Mouse (Mus musculus): ENCODE data around the gene Pdpr. TPM values are rescaled to one million over a fixed set of nuclear protein-coding genes. Genes with fewer than 3 reads are reported as not detected.
"Not testable (repeated sequence)": the region's sequence is repeated elsewhere in the genome, so short reads cannot be mapped to it uniquely, and the experiment has no call there.

Gene Pdpr
- polyA plus RNA-seq, 1 experiment from 2014 or later = 10.3 TPM

- 36% methylated on average over 6 of the region's 6 CpGs for WGBS
- no peaks in the 10 kb centered on the region for H3K4me1 ChIP-seq (ENCODE audit: control insufficient read depth, insufficient read depth, low read length)
These were observed 14.6 kb upstream of the Pdpr start for GRCm38 (mm10) chr8:111079861-111080271.

GRCm38 (mm10) chr8:111081580-111082258 lies 12.7 kb upstream of the Pdpr start:
- Histone ChIP-seq H3K4me2 (ENCODE audit: low read depth, low read length) (no peak overlapping the region), H3K4me1 (ENCODE audit: control insufficient read depth, insufficient read depth, low read length) (no peaks in the 10 kb centered on the region), H3K9ac (ENCODE audit: low read length) (no peak overlapping the region), H3K27me3 (ENCODE audit: control insufficient read depth, insufficient read depth, low read length) (no peaks in the 10 kb centered on the region), H3K4me3 (ENCODE audit: low read length) (no peak overlapping the region), H3K27ac (ENCODE audit: low read length) (no peak overlapping the region), H3K9me3 (replicated peaks; ENCODE audit: control insufficient read depth, low read length) (no peaks in the 10 kb centered on the region), H3K36me3 (ENCODE audit: control insufficient read depth, insufficient read depth) (no peaks in the 10 kb centered on the region)
- ATAC-seq (replicated peaks; ENCODE audit: extremely low read depth, insufficient read depth, low FRiP score) = no peak
- WGBS = 67% methylated on average over 12 of the region's 12 CpGs

More at GRCm38 (mm10) chr8:111079861-111080271, 14.6 kb upstream of the Pdpr start:
- Histone ChIP-seq H3K9ac (ENCODE audit: low read length) (no peak overlapping the region), H3K27me3 (ENCODE audit: control insufficient read depth, insufficient read depth, low read length) (no peaks in the 10 kb centered on the region), H3K36me3 (ENCODE audit: control insufficient read depth, insufficient read depth) (no peaks in the 10 kb centered on the region), H3K9me3 (replicated peaks; ENCODE audit: control insufficient read depth, low read length) (no peaks in the 10 kb centered on the region), H3K4me3 (ENCODE audit: low read length) (no peak overlapping the region), H3K4me2 (ENCODE audit: low read depth, low read length) (no peak overlapping the region), H3K27ac (ENCODE audit: low read length) (no peak overlapping the region)
- no peak for ATAC-seq (replicated peaks; ENCODE audit: extremely low read depth, insufficient read depth, low FRiP score)

GRCm38 (mm10) chr8:111083936-111084335 lies 10.5 kb upstream of the Pdpr start:
- not testable (repeated sequence) for H3K27me3 ChIP-seq (ENCODE audit: control insufficient read depth, insufficient read depth, low read length); H3K27ac ChIP-seq (ENCODE audit: low read length); H3K9me3 ChIP-seq (replicated peaks; ENCODE audit: control insufficient read depth, low read length); H3K4me2 ChIP-seq (ENCODE audit: low read depth, low read length); H3K36me3 ChIP-seq (ENCODE audit: control insufficient read depth, insufficient read depth); H3K9ac ChIP-seq (ENCODE audit: low read length); H3K4me1 ChIP-seq (ENCODE audit: control insufficient read depth, insufficient read depth, low read length); ATAC-seq (replicated peaks; ENCODE audit: extremely low read depth, insufficient read depth, low FRiP score); H3K4me3 ChIP-seq (ENCODE audit: low read length)
- WGBS = 73% methylated on average over 5 of the region's 5 CpGs

GRCm38 (mm10) chr8:111090126-111090525 lies 4.3 kb upstream of the Pdpr start:
- Histone ChIP-seq H3K27ac (ENCODE audit: low read length) (no peak overlapping the region), H3K27me3 (ENCODE audit: control insufficient read depth, insufficient read depth, low read length) (no peaks in the 10 kb centered on the region), H3K4me3 (ENCODE audit: low read length) (no peak overlapping the region), H3K9ac (ENCODE audit: low read length) (no peak overlapping the region), H3K4me2 (ENCODE audit: low read depth, low read length) (no peak overlapping the region), H3K36me3 (ENCODE audit: control insufficient read depth, insufficient read depth) (no peaks in the 10 kb centered on the region), H3K9me3 (replicated peaks; ENCODE audit: control insufficient read depth, low read length) (no peaks in the 10 kb centered on the region), H3K4me1 (ENCODE audit: control insufficient read depth, insufficient read depth, low read length) (peaks cover 3% of the 10 kb centered on the region)
- ATAC-seq (replicated peaks; ENCODE audit: extremely low read depth, insufficient read depth, low FRiP score) = no peak
- WGBS = 0% methylated on average over 2 of the region's 2 CpGs

GRCm38 (mm10) chr8:111091706-111092105 lies 2.7 kb upstream of the Pdpr start:
- H3K27me3 ChIP-seq (ENCODE audit: control insufficient read depth, insufficient read depth, low read length) = no peaks in the 10 kb centered on the region
- no peak overlapping the region for H3K9ac ChIP-seq (ENCODE audit: low read length)
- H3K4me1 ChIP-seq (ENCODE audit: control insufficient read depth, insufficient read depth, low read length) = peaks cover 13% of the 10 kb centered on the region
- no peak for ATAC-seq (replicated peaks; ENCODE audit: extremely low read depth, insufficient read depth, low FRiP score)
- H3K4me3 ChIP-seq (ENCODE audit: low read length) = no peak overlapping the region
- no peaks in the 10 kb centered on the region for H3K36me3 ChIP-seq (ENCODE audit: control insufficient read depth, insufficient read depth)
- H3K27ac ChIP-seq (ENCODE audit: low read length) = peak overlapping the region; percentile 51; the same call in 1 of the 2 replicates
- 56% methylated on average over 7 of the region's 7 CpGs for WGBS
- H3K4me2 ChIP-seq (ENCODE audit: low read depth, low read length) = no peak overlapping the region
- no peaks in the 10 kb centered on the region for H3K9me3 ChIP-seq (replicated peaks; ENCODE audit: control insufficient read depth, low read length)

GRCm38 (mm10) chr8:111092326-111092725 lies 2.1 kb upstream of the Pdpr start, which contains the start of gene Clec18a:
Gene Clec18a, minus strand, starts transcription at chr8:111092426.
- not testable (repeated sequence) for ATAC-seq (replicated peaks; ENCODE audit: extremely low read depth, insufficient read depth, low FRiP score); H3K36me3 ChIP-seq (ENCODE audit: control insufficient read depth, insufficient read depth); H3K27me3 ChIP-seq (ENCODE audit: control insufficient read depth, insufficient read depth, low read length); H3K4me2 ChIP-seq (ENCODE audit: low read depth, low read length); H3K9ac ChIP-seq (ENCODE audit: low read length); H3K4me3 ChIP-seq (ENCODE audit: low read length); H3K9me3 ChIP-seq (replicated peaks; ENCODE audit: control insufficient read depth, low read length)
- Histone ChIP-seq H3K4me1 (ENCODE audit: control insufficient read depth, insufficient read depth, low read length) (peaks cover 13% of the 10 kb centered on the region), H3K27ac (ENCODE audit: low read length) (peak within 1 kb of the TSS; percentile 51; the same call in 1 of the 2 replicates)
- WGBS = 84% methylated on average over 5 of the region's 6 CpGs

GRCm38 (mm10) chr8:111094719-111095302 lies 381 bp downstream of the Pdpr start:
- peak overlapping the region; percentile 77 for H3K9ac ChIP-seq (ENCODE audit: low read length)
- H3K27ac ChIP-seq (ENCODE audit: low read length) = peak overlapping the region; percentile 62
- H3K4me3 ChIP-seq (ENCODE audit: low read length) = peak overlapping the region; percentile 65
- not testable (repeated sequence) for H3K27me3 ChIP-seq (ENCODE audit: control insufficient read depth, insufficient read depth, low read length); H3K36me3 ChIP-seq (ENCODE audit: control insufficient read depth, insufficient read depth); H3K9me3 ChIP-seq (replicated peaks; ENCODE audit: control insufficient read depth, low read length)
- under 1% methylated on average over 43 of the region's 69 CpGs for WGBS
- H3K4me2 ChIP-seq (ENCODE audit: low read depth, low read length) = peak overlapping the region; percentile 75
- H3K4me1 ChIP-seq (ENCODE audit: control insufficient read depth, insufficient read depth, low read length) = peaks cover 13% of the 10 kb centered on the region
- peak; percentile 64 for ATAC-seq (replicated peaks; ENCODE audit: extremely low read depth, insufficient read depth, low FRiP score)

- no peaks in the 10 kb centered on the region for H3K4me1 ChIP-seq (ENCODE audit: control insufficient read depth, insufficient read depth, low read length)
- H3K36me3 ChIP-seq (ENCODE audit: control insufficient read depth, insufficient read depth) = peaks cover 37% of the 10 kb centered on the region
- no peak overlapping the region for H3K9ac ChIP-seq (ENCODE audit: low read length)
- H3K27ac ChIP-seq (ENCODE audit: low read length) = no peak overlapping the region
- no peak for ATAC-seq (replicated peaks; ENCODE audit: extremely low read depth, insufficient read depth, low FRiP score)
- no peak overlapping the region for H3K4me3 ChIP-seq (ENCODE audit: low read length)
- no peaks in the 10 kb centered on the region for H3K9me3 ChIP-seq (replicated peaks; ENCODE audit: control insufficient read depth, low read length)
- no peak overlapping the region for H3K4me2 ChIP-seq (ENCODE audit: low read depth, low read length)
- WGBS = 90% methylated on average over 5 of the region's 5 CpGs
- no peaks in the 10 kb centered on the region for H3K27me3 ChIP-seq (ENCODE audit: control insufficient read depth, insufficient read depth, low read length)
These were observed 20.5 kb downstream of the Pdpr start for GRCm38 (mm10) chr8:111114891-111115290.

- Histone ChIP-seq H3K4me3 (ENCODE audit: low read length) (no peak overlapping the region), H3K9me3 (replicated peaks; ENCODE audit: control insufficient read depth, low read length) (no peaks in the 10 kb centered on the region), H3K27ac (ENCODE audit: low read length) (no peak overlapping the region), H3K27me3 (ENCODE audit: control insufficient read depth, insufficient read depth, low read length) (no peaks in the 10 kb centered on the region), H3K9ac (ENCODE audit: low read length) (no peak overlapping the region), H3K4me2 (ENCODE audit: low read depth, low read length) (no peak overlapping the region), H3K4me1 (ENCODE audit: control insufficient read depth, insufficient read depth, low read length) (no peaks in the 10 kb centered on the region), H3K36me3 (ENCODE audit: control insufficient read depth, insufficient read depth) (peaks cover 53% of the 10 kb centered on the region)
- ATAC-seq (replicated peaks; ENCODE audit: extremely low read depth, insufficient read depth, low FRiP score) = no peak
- 93% methylated on average over 3 of the region's 3 CpGs for WGBS
These were observed 25.1 kb downstream of the Pdpr start for GRCm38 (mm10) chr8:111119481-111119880.
